Mouse (Mus musculus): ENCODE results near the gene Fam104a.

GRCm38 (mm10) chr11:113649353-113650210 is 34.4 kb downstream of the Fam104a start, which contains the start of gene Slc39a11:
- TF ChIP-seq EP300 (IDR thresholded peaks at IDR 0.05; ENCODE audit: low read depth) (no peak), CTCF (IDR thresholded peaks at IDR 0.05; ENCODE audit: low read depth) (0 out of 2 replicates have a peak, but pooled peaks have one; percentile 3)
